Mouse (Mus musculus) urinary bladder, postnatal 4 days (tissue): ENCODE data around the gene Ncam2.

Experiments used
- DNase-seq, 2 experiments: peaks; one replicate each; pipeline ENCODE4 v3.0.0; 2021 to 2022; ENCODE audit warnings: low spot score in 2 of 2

The Ncam2 gene

GRCm38 (mm10) chr16:81650286-81650685 lies 449.8 kb downstream of the Ncam2 start:
- no peak for DNase-seq

DNA sequence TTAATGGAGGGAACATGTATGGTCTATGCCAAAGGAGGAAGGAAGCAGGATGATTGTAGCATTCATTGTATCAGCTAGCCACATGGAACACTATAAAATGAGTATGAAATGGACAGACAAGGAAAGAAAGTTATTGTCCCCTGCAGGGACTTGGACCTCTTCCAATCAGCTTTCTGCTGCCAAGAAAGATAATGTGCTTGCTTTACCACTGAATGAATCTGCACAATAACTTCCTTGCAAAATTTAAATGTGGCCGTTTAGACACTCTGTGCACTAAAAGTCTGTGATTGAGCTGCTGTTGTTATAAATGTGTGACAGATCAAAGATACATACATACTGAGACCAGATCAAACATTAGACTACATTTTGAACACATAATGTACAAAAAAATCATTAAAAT lies 451.1 kb downstream of the Ncam2 start:
- no peak for DNase-seq

DNA sequence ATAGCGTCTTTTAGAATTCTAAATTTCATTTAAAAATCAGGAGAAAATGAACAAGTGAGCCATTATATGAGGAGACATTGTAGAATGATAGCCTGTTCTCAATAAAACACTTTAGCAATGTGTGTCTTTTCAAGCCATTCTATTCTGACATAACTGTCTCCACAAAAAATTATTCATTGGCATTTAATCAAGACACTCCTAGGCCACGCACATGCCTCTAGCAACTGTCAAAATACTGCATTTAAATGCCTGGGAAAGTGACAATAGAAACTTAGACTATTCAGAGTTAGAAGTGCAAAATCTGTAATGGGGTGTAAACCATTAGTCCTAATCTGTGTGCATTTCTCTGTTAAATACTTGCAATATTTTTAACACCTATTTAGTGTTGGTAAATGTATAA lies 456.1 kb downstream of the Ncam2 start:
- no peak for DNase-seq

- DNase-seq = no peak
These were observed 473.4 kb downstream of the Ncam2 start for GRCm38 (mm10) chr16:81673866-81674265.

GRCm38 (mm10) chr16:81675546-81675945 lies 475.0 kb downstream of the Ncam2 start:
- DNase-seq = no peak
